Mouse (Mus musculus) heart, embryonic 12.5 days (tissue): ENCODE measurements around the gene Trmt2a. TPM values are rescaled to one million over a fixed set of nuclear protein-coding genes. Genes with fewer than 3 reads are reported as not detected.
A peak's percentile ranks its signal among the peaks of the same experiment; 100 is the strongest.

Experiments used
- ATAC-seq: fragments of 200-750 bp; cut with Nextera tagmentation; 2 replicates; pipeline ENCODE4 v1.8.0; 2017; ENCODE audit warnings: moderate TSS enrichment, moderate library complexity; ENCODE audit not compliant: insufficient number of reproducible peaks, low FRiP score
- H3K27ac ChIP-seq: fragments of 300-500 bp; sonication (generic); 2 replicates; pipeline ENCODE4 v1.5.1; 2016; ENCODE audit warnings: mild to moderate bottlenecking, moderate library complexity; ENCODE audit not compliant: poor library complexity, severe bottlenecking
- H3K27me3 ChIP-seq: fragments of 300-500 bp; sonication (generic); replicated peaks from 2 replicates; pipeline ENCODE4 v1.6.1; 2016; ENCODE audit warnings: mild to moderate bottlenecking, moderate library complexity
- H3K36me3 ChIP-seq: fragments of 300-500 bp; sonication (generic); 2 replicates; pipeline ENCODE4 v1.6.1; 2016; ENCODE audit warnings: mild to moderate bottlenecking, moderate library complexity
- H3K4me1 ChIP-seq: fragments of 300-500 bp; sonication (generic); replicated peaks from 2 replicates; pipeline ENCODE4 v1.6.1; 2016; ENCODE audit warnings: mild to moderate bottlenecking
- H3K4me2 ChIP-seq: fragments of 300-500 bp; sonication (generic); 2 replicates; pipeline ENCODE4 v1.6.1; 2016; ENCODE audit warnings: mild to moderate bottlenecking, moderate library complexity
- H3K4me3 ChIP-seq: fragments of 300-500 bp; sonication (generic); 2 replicates; pipeline ENCODE4 v1.5.1; 2016; ENCODE audit warnings: mild to moderate bottlenecking
- H3K9ac ChIP-seq: fragments of 300-500 bp; sonication (generic); 2 replicates; pipeline ENCODE4 v1.6.1; 2016; ENCODE audit warnings: mild to moderate bottlenecking, moderate library complexity
- H3K9me3 ChIP-seq: fragments of 300-500 bp; sonication (generic); replicated peaks from 2 replicates; pipeline ENCODE4 v1.6.1; 2016; ENCODE audit warnings: mild to moderate bottlenecking, moderate library complexity
- WGBS: fragments of 180-500 bp; shearing (Covaris S2); methylation state at CpG from one replicate; pipeline ENCODE4 v1.1.7; 2016; 5-methylcytosine and 5-hydroxymethylcytosine counted together
- polyA plus RNA-seq: library from polyadenylated mRNA; unstranded; fragments of >200 nt; fragmentation: Nextera tagmentation; extraction: Ambion mirVana; gene quantifications from 2 replicates; pipeline ENCODE4 v1.2.1, GENCODE M21; 2016

Trmt2a gene
- polyA plus RNA-seq, 1 experiment from 2014 or later, result 57.2 TPM

GRCm38 (mm10) chr16:18231451-18231850 lies 17.0 kb upstream of the Trmt2a start:
- no peak for ATAC-seq
- no peak overlapping the region for H3K4me2 ChIP-seq
- peak overlapping the region; percentile 95; the same call in 1 of the 2 replicates for H3K27ac ChIP-seq
- H3K4me1 ChIP-seq, result peaks cover 74% of the 10 kb centered on the region
- no peaks in the 10 kb centered on the region for H3K9me3 ChIP-seq
- WGBS, result 80% methylated on average over 4 of the region's 4 CpGs
- H3K36me3 ChIP-seq, result peaks cover 26% of the 10 kb centered on the region
- H3K9ac ChIP-seq, result 0 out of 2 replicates have a peak overlapping the region, but pooled peaks have one; percentile 21
- no peak overlapping the region for H3K4me3 ChIP-seq
- no peaks in the 10 kb centered on the region for H3K27me3 ChIP-seq

- H3K27ac ChIP-seq, result no peak overlapping the region
- ATAC-seq, result no peak
- peak overlapping the region; percentile 91 for H3K4me2 ChIP-seq
- peak overlapping the region; percentile 88 for H3K4me3 ChIP-seq
- peaks cover 65% of the 10 kb centered on the region for H3K4me1 ChIP-seq
- H3K36me3 ChIP-seq, result peaks cover 17% of the 10 kb centered on the region
- H3K9me3 ChIP-seq, result no peaks in the 10 kb centered on the region
- no peaks in the 10 kb centered on the region for H3K27me3 ChIP-seq
- H3K9ac ChIP-seq, result peak overlapping the region; percentile 87
- WGBS, result 41% methylated on average over 1 of the region's 1 CpGs
Observed at GRCm38 (mm10) chr16:18233451-18233850, 15.0 kb upstream of the Trmt2a start.

GRCm38 (mm10) chr16:18233919-18234670 lies 14.4 kb upstream of the Trmt2a start:
- ATAC-seq, result peak; percentile 8; the same call in 1 of the 2 replicates
- Histone ChIP-seq H3K27ac (peak overlapping the region; percentile 92), H3K4me3 (peak overlapping the region; percentile 88), H3K4me1 (peaks cover 58% of the 10 kb centered on the region), H3K36me3 (peaks cover 20% of the 10 kb centered on the region), H3K27me3 (no peaks in the 10 kb centered on the region), H3K9ac (peak overlapping the region; percentile 87), H3K9me3 (no peaks in the 10 kb centered on the region), H3K4me2 (peak overlapping the region; percentile 91)
- 19% methylated on average over 13 of the region's 13 CpGs for WGBS

- H3K4me3 ChIP-seq, result peak within 1 kb of the TSS; percentile 88
- H3K36me3 ChIP-seq, result peaks cover 25% of the 10 kb centered on the region
- peak within 1 kb of the TSS; percentile 91 for H3K4me2 ChIP-seq
- peak within 1 kb of the TSS; percentile 92 for H3K27ac ChIP-seq
- peak; percentile 81 for ATAC-seq
- H3K27me3 ChIP-seq, result no peaks in the 10 kb centered on the region
- 1% methylated on average over 78 of the region's 79 CpGs for WGBS
- peaks cover 51% of the 10 kb centered on the region for H3K4me1 ChIP-seq
- no peaks in the 10 kb centered on the region for H3K9me3 ChIP-seq
- peak within 1 kb of the TSS; percentile 87 for H3K9ac ChIP-seq
Observed at GRCm38 (mm10) chr16:18234671-18235388, 13.6 kb upstream of the Trmt2a start, which contains the start of gene Zdhhc8. Gene Zdhhc8, minus strand, starts transcription at chr16:18235136.

- H3K27ac ChIP-seq, result peak overlapping the region; percentile 92
- peak overlapping the region; percentile 91 for H3K4me2 ChIP-seq
- 5% methylated on average over 19 of the region's 19 CpGs for WGBS
- H3K27me3 ChIP-seq, result no peaks in the 10 kb centered on the region
- peaks cover 44% of the 10 kb centered on the region for H3K4me1 ChIP-seq
- peak; percentile 54 for ATAC-seq
- peak overlapping the region; percentile 87 for H3K9ac ChIP-seq
- H3K36me3 ChIP-seq, result peaks cover 32% of the 10 kb centered on the region
- no peaks in the 10 kb centered on the region for H3K9me3 ChIP-seq
- peak overlapping the region; percentile 88 for H3K4me3 ChIP-seq
Observed at GRCm38 (mm10) chr16:18235389-18236065, 13.0 kb upstream of the Trmt2a start.

GRCm38 (mm10) chr16:18236676-18237501 lies 11.6 kb upstream of the Trmt2a start:
- WGBS, result 78% methylated on average over 7 of the region's 7 CpGs
- Histone ChIP-seq H3K9me3 (no peaks in the 10 kb centered on the region), H3K9ac (peak overlapping the region; percentile 87; the same call in 1 of the 2 replicates), H3K27ac (peak overlapping the region; percentile 92; the same call in 1 of the 2 replicates), H3K4me3 (no peak overlapping the region), H3K36me3 (peaks cover 45% of the 10 kb centered on the region), H3K4me2 (peak overlapping the region; percentile 91; the same call in 1 of the 2 replicates), H3K4me1 (peaks cover 31% of the 10 kb centered on the region), H3K27me3 (no peaks in the 10 kb centered on the region)
- ATAC-seq, result no peak

- Histone ChIP-seq H3K9ac (no peak overlapping the region), H3K27me3 (no peaks in the 10 kb centered on the region), H3K4me2 (no peak overlapping the region), H3K4me3 (no peak overlapping the region), H3K36me3 (peaks cover 88% of the 10 kb centered on the region), H3K27ac (no peak overlapping the region), H3K9me3 (no peaks in the 10 kb centered on the region), H3K4me1 (peaks cover 6% of the 10 kb centered on the region)
- ATAC-seq, result no peak
- 92% methylated on average over 10 of the region's 10 CpGs for WGBS
Observed at GRCm38 (mm10) chr16:18241581-18241980, 6.9 kb upstream of the Trmt2a start.

GRCm38 (mm10) chr16:18247521-18248399 lies 719 bp upstream of the Trmt2a start:
- H3K9ac ChIP-seq, result peak overlapping the region; percentile 96
- peaks cover 64% of the 10 kb centered on the region for H3K36me3 ChIP-seq
- peak; percentile 6; the same call in 1 of the 2 replicates for ATAC-seq
- H3K27me3 ChIP-seq, result no peaks in the 10 kb centered on the region
- under 1% methylated on average over 33 of the region's 33 CpGs for WGBS
- H3K9me3 ChIP-seq, result no peaks in the 10 kb centered on the region
- H3K27ac ChIP-seq, result peak overlapping the region; percentile 90
- peak overlapping the region; percentile 93 for H3K4me2 ChIP-seq
- H3K4me3 ChIP-seq, result peak overlapping the region; percentile 86
- peaks cover 37% of the 10 kb centered on the region for H3K4me1 ChIP-seq

- Histone ChIP-seq H3K36me3 (peaks cover 65% of the 10 kb centered on the region), H3K27me3 (no peaks in the 10 kb centered on the region), H3K4me1 (peaks cover 37% of the 10 kb centered on the region), H3K9me3 (no peaks in the 10 kb centered on the region), H3K4me3 (peak overlapping the region; percentile 86), H3K9ac (peak overlapping the region; percentile 85), H3K4me2 (peak overlapping the region; percentile 93), H3K27ac (peak overlapping the region; percentile 91)
- ATAC-seq, result 0 out of 2 replicates have a peak, but pooled peaks have one; percentile 3
- WGBS, result 4% methylated on average over 27 of the region's 27 CpGs
Observed at GRCm38 (mm10) chr16:18249364-18249967, 987 bp downstream of the Trmt2a start.
